Mouse (Mus musculus) lung, adult 2 months (tissue): ENCODE results near the gene Kmo.

Source experiments
- CTCF ChIP-seq: fragments of 200-500 bp; IDR thresholded peaks from 2 replicates; pipeline ENCODE4 v1.5.1; 2011; ENCODE audit warnings: mild to moderate bottlenecking, low read length, control low read depth; ENCODE audit not compliant: insufficient read depth
- POLR2A ChIP-seq: fragments of 200-500 bp; IDR thresholded peaks from 2 replicates; pipeline ENCODE4 v1.6.1; 2011; ENCODE audit warnings: low read depth, mild to moderate bottlenecking, control low read depth, low read length, borderline replicate concordance; ENCODE audit errors: extremely low read depth

- TF ChIP-seq CTCF (no peak), POLR2A (no peak)
Observed at GRCm38 (mm10) chr1:175607838-175608585, 12.2 kb upstream of the Kmo start.
